Mouse (Mus musculus) cortical plate, adult 2 months (tissue): ENCODE results near the gene Olfr788.

Experiments
- CTCF ChIP-seq: fragments of 200-500 bp; IDR thresholded peaks from 2 replicates; pipeline ENCODE4 v1.5.1; 2011; ENCODE audit warnings: mild to moderate bottlenecking, control low read depth, low read length; ENCODE audit not compliant: insufficient read depth; ENCODE audit errors: extremely low read depth
- POLR2A ChIP-seq: fragments of 200-500 bp; IDR thresholded peaks from 2 replicates; pipeline ENCODE4 v1.6.1; 2011; ENCODE audit warnings: mild to moderate bottlenecking, low read length, control low read depth; ENCODE audit not compliant: insufficient read depth; ENCODE audit errors: extremely low read depth

DNA sequence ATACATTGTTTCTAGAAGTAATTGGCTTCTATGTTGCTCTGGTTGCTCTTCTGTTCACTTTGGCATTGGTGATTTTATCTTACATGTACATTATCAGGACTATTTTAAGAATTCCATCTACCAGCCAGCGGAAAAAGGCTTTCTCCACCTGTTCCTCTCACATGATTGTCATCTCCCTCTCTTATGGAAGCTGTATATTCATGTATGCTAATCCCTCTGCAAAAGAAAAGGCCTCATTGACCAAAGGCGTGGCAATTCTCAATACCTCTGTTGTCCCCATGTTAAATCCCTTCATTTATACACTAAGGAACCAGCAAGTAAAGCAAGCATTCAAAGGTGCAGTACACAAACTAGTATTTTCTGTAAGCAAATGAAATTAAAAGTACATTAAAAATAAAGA lies 2.5 kb downstream of the Olfr788 start:
- TF ChIP-seq CTCF (no peak), POLR2A (no peak)
